Mouse (Mus musculus): ENCODE measurements around the gene Pigk. TPM values are rescaled to one million over a fixed set of nuclear protein-coding genes. Genes with fewer than 3 reads are reported as not detected.
A peak's percentile ranks its signal among the peaks of the same experiment; 100 is the strongest.

Gene Pigk
- polyA plus RNA-seq, 1 experiment: 38.6 TPM

DNA sequence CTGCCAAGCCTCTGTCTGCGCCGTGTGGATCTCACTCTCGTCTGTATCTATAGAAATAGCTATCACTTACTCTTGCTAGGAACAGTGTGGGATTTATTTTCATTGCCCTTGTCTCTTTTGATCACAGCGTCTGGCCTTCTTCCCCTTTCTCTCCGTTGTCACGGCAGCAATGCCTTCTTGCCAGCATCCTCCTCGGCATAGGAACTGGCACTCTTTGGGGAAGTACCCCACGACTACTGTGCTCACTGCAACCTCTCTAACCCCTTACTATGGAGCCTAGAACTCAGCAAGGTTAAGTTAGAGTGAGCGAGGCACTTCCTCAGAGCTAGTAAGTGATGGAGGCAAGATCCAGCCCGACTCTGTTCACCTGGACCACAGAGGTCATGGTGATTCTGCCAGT lies 191.9 kb downstream of the Pigk start:
- Histone ChIP-seq H3K4me1 (ENCODE audit: control insufficient read depth, insufficient read depth, low read length) (peaks cover 5% of the 10 kb centered on the region), H3K4me3 (ENCODE audit: insufficient read depth, low read length) (no peak overlapping the region), H3K27ac (ENCODE audit: insufficient read depth, low read depth, low read length) (no peak overlapping the region)
- TF ChIP-seq CTCF (IDR thresholded peaks at IDR 0.05; ENCODE audit: low read depth, low read length) (no peak), POLR2A (IDR thresholded peaks at IDR 0.05; ENCODE audit: borderline replicate concordance, low read depth, low read length) (no peak)

DNA sequence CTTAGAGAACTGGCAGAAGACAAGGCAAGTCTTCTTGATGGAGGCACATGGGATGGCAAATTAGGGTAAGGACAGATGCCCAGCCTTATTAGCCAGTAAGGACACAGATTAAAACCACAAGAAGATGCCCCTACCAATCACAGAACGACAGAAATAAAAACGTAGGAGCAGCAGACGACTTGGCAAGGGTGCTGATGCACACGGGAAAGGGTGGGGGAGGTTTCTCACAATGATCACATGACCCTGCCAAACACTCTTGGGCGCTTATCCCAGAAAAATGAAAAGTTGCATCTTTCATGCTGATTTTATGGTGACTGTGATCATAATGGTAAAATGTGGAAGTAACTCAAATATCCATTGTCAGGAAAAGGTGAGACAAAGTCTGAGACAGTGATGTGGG lies 193.2 kb downstream of the Pigk start:
- H3K27ac ChIP-seq (ENCODE audit: insufficient read depth, low read depth, low read length): no peak overlapping the region
- H3K4me1 ChIP-seq (ENCODE audit: control insufficient read depth, insufficient read depth, low read length): peaks cover 14% of the 10 kb centered on the region
- no peak overlapping the region for H3K4me3 ChIP-seq (ENCODE audit: insufficient read depth, low read length)
- TF ChIP-seq CTCF (IDR thresholded peaks at IDR 0.05; ENCODE audit: low read depth, low read length) (no peak), POLR2A (IDR thresholded peaks at IDR 0.05; ENCODE audit: borderline replicate concordance, low read depth, low read length) (no peak)

DNA sequence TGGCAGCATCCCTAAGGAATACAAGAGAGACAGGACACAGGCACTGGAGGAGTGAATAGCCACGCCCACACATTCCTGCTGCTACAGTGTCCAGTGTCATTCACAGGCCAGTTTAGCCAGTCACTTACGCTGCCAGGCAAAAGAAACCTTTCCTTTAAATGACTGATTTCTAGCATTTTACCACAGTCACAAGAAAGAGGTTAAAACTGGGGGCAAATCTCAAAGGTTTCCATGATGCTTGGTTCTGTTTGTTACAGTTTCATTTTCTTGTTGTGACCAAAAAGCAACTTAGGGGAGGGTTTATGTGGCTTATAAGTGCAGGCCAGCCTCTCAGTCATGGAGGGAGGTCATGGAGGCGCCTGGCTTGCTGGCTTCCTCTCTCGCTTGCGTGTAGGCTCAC lies 193.8 kb downstream of the Pigk start:
- H3K27ac ChIP-seq (ENCODE audit: insufficient read depth, low read depth, low read length): no peak overlapping the region
- no peak overlapping the region for H3K4me3 ChIP-seq (ENCODE audit: insufficient read depth, low read length)
- TF ChIP-seq POLR2A (IDR thresholded peaks at IDR 0.05; ENCODE audit: borderline replicate concordance, low read depth, low read length): no peak
- H3K4me1 ChIP-seq (ENCODE audit: control insufficient read depth, insufficient read depth, low read length): peaks cover 18% of the 10 kb centered on the region

DNA sequence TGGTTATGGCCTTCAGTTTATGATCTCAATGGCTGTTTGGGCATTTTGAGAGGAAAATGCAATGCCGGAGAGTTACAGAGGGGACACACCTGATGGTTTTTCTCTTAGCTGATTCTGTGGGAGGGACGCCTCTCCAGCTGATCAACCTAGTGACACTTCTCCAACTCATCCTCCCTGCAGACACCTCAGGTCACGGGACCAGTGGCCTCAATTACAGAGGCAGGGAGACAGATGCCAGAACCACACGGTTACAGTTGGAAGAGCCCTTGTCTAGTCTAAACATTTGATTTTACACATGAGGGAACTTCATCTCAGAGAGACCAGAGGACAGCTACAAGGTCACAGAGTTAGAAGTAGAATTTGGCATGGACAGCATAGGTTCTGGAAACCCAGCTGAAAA lies 197.7 kb downstream of the Pigk start:
- TF ChIP-seq POLR2A (IDR thresholded peaks at IDR 0.05; ENCODE audit: borderline replicate concordance, low read depth, low read length) (no peak), CTCF (IDR thresholded peaks at IDR 0.05; ENCODE audit: low read depth, low read length) (no peak)

DNA sequence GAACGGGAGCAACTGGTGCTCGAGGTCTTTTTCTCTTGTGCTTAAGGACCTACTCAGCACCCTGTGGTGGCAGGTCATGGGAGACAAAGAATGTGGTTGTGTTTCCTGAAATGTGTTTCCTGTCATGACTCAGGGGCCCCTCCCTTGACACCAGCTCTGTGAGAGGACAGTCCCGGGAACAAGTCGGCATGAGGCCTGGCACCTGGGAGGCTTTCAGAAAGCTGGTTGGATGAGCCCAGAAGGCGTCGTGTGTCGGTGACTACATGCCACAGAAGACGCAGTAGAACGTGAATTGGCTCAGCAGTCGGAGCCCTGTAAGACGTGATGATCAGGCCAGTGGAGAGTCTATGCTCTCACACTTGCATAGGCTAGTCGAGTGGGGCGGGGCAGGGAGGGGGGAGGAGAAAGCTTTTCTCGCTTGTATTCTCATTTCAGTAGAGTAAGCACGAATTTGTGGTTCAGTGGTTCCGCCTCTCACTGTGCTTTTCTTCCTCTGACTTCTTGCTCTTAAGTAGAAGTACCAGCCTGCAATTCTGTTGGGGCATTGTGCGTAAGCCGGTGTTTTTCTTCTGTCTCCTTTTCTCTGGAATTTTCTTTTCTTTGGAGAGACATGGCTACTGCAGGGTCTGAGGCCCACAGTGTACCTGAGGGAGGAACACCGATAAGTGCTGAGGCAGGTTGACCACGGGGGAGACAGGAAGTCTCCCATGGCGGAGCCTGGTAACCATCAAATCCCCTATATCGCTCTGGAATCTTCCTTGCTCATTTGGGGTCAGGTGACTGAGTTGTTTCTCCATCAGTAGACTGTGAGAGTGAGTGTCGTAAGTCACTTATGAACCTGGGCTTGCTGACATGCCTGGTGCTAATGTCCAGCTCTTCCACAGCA lies 198.6 kb downstream of the Pigk start:
- Histone ChIP-seq H3K4me1 (ENCODE audit: control insufficient read depth, insufficient read depth, low read length) (peaks cover 22% of the 10 kb centered on the region), H3K4me3 (ENCODE audit: insufficient read depth, low read length) (peak overlapping the region; percentile 47), H3K27ac (ENCODE audit: insufficient read depth, low read depth, low read length) (peak overlapping the region; percentile 93)
- no peak for TF ChIP-seq CTCF (IDR thresholded peaks at IDR 0.05; ENCODE audit: low read depth, low read length)
- TF ChIP-seq POLR2A (IDR thresholded peaks at IDR 0.05; ENCODE audit: borderline replicate concordance, low read depth, low read length): no peak

More for the DNA sequence above, 197.7 kb downstream of the Pigk start:
- H3K27ac ChIP-seq (ENCODE audit: insufficient read depth, low read depth, low read length): peak overlapping the region; percentile 93
- H3K4me3 ChIP-seq (ENCODE audit: insufficient read depth, low read length): no peak overlapping the region
- H3K4me1 ChIP-seq (ENCODE audit: control insufficient read depth, insufficient read depth, low read length): peaks cover 22% of the 10 kb centered on the region

DNA sequence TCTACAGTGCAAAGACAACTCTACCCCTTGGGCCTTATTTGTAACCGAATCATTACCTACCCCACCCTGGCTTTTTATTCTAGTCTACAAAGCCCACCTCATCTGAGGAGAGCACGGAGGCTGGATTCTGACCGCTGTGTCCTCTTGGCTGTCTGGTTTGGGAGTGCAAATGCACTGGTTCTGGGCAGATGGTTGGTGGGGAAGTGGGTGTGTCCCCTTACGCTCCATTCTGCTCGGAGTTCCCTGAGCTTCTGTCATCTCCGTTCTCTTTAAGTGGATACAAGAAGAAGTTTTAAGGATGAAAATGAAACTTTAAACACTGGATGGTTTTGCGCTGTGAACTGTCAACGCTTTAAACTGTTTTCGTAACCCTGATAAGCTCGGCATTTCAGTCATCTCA lies 199.2 kb downstream of the Pigk start:
- Histone ChIP-seq H3K4me1 (ENCODE audit: control insufficient read depth, insufficient read depth, low read length) (peaks cover 22% of the 10 kb centered on the region), H3K4me3 (ENCODE audit: insufficient read depth, low read length) (peak overlapping the region; percentile 47), H3K27ac (ENCODE audit: insufficient read depth, low read depth, low read length) (peak overlapping the region; percentile 93)
- TF ChIP-seq POLR2A (IDR thresholded peaks at IDR 0.05; ENCODE audit: borderline replicate concordance, low read depth, low read length) (no peak), CTCF (IDR thresholded peaks at IDR 0.05; ENCODE audit: low read depth, low read length) (no peak)

DNA sequence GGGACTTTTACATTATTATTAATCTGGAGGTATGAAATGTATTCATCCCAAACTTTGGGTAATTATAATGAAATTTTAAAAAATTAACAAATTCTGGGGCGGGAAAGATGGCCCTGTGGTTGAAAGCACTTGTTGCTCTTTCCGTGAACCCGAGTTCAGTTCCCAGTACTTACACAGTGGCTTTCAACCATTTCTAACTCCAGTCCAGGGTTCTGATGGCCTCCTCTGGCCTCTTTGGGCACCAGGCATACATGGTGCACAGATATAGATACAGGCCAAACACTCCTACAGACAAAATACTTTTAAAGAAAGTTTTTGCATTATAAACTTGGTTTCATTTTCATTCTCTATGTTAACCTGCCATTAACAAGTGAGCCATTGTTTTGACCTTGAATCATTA lies 199.7 kb downstream of the Pigk start:
- Histone ChIP-seq H3K4me3 (ENCODE audit: insufficient read depth, low read length) (no peak overlapping the region), H3K4me1 (ENCODE audit: control insufficient read depth, insufficient read depth, low read length) (peaks cover 22% of the 10 kb centered on the region), H3K27ac (ENCODE audit: insufficient read depth, low read depth, low read length) (no peak overlapping the region)
- TF ChIP-seq CTCF (IDR thresholded peaks at IDR 0.05; ENCODE audit: low read depth, low read length): no peak

DNA sequence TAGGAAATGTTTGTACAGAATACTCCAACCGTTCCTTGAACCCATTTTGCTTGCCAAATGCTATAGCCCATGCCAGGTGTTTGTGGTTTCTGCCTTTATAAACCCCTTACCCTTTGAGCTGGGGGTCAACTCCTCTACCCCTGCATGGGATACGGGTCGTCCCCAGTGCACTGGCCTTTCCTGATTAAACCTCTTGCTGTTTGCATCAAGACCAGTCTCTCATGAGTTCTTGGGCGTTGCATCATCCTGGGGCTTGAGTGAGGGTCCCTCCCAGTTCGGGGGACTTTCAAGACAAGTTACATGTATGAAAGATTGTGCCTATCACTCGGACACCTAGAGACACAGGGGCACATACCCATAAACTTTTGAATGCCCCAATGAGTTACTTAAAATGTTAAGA lies 200.5 kb downstream of the Pigk start:
- H3K4me3 ChIP-seq (ENCODE audit: insufficient read depth, low read length): no peak overlapping the region
- no peak for TF ChIP-seq POLR2A (IDR thresholded peaks at IDR 0.05; ENCODE audit: borderline replicate concordance, low read depth, low read length)
- peaks cover 22% of the 10 kb centered on the region for H3K4me1 ChIP-seq (ENCODE audit: control insufficient read depth, insufficient read depth, low read length)
- no peak overlapping the region for H3K27ac ChIP-seq (ENCODE audit: insufficient read depth, low read depth, low read length)

DNA sequence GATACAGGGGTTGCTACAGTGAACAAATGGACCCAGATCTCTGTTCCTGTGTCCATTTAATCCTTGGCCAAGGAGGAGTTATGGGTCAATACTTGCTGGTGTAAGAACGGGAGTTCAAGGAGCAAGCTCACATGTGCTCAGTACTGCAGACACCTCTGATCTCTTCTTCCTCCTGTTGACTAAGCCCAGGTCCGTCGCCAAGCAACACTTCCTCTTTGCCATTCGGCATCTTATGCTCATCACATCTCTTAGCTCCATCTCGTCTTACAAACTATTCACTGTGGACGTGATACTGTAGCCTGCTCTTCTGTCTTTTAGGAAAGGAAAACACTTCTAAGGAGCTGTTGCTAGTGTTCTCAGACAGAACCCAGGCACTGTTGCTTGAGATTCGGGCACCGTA lies 203.7 kb downstream of the Pigk start:
- Histone ChIP-seq H3K27ac (ENCODE audit: insufficient read depth, low read depth, low read length) (no peak overlapping the region), H3K4me1 (ENCODE audit: control insufficient read depth, insufficient read depth, low read length) (peaks cover 16% of the 10 kb centered on the region), H3K4me3 (ENCODE audit: insufficient read depth, low read length) (no peak overlapping the region)
- no peak for TF ChIP-seq POLR2A (IDR thresholded peaks at IDR 0.05; ENCODE audit: borderline replicate concordance, low read depth, low read length)
- TF ChIP-seq CTCF (IDR thresholded peaks at IDR 0.05; ENCODE audit: low read depth, low read length): no peak

DNA sequence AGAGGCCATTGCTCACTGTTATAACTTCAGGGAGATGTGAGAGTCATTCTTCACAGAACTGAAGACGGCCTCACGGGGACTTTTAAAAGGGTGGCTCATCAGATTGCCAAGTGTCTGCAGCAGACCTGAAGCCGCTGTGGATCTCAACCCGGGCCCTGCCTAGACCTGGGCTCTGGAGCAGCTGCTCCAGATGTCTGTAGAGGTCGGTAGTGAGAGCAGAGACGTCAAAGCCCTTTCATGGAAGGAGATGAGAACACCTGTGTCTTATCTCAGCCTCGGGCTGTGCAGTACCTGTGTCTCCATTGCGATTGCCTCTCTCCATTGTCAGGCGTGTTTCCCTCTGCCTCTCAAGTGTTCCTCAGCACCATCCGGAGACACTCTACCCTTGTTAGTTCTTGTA lies 205.2 kb downstream of the Pigk start:
- TF ChIP-seq POLR2A (IDR thresholded peaks at IDR 0.05; ENCODE audit: borderline replicate concordance, low read depth, low read length) (no peak), CTCF (IDR thresholded peaks at IDR 0.05; ENCODE audit: low read depth, low read length) (no peak)
- H3K27ac ChIP-seq (ENCODE audit: insufficient read depth, low read depth, low read length): no peak overlapping the region
- H3K4me3 ChIP-seq (ENCODE audit: insufficient read depth, low read length): no peak overlapping the region
- peaks cover 7% of the 10 kb centered on the region; the same call in 1 of the 2 replicates for H3K4me1 ChIP-seq (ENCODE audit: control insufficient read depth, insufficient read depth, low read length)

All from bone marrow macrophage, adult 2 months (primary cell).